Mouse (Mus musculus): ENCODE data around the gene Pds5b. TPM values are rescaled to one million over a fixed set of nuclear protein-coding genes. Genes with fewer than 3 reads are reported as not detected.

Gene Pds5b
- 12.8 and 13.7 TPM in 2 replicates for polyA plus RNA-seq (2015; fragmentation: Nextera tagmentation; extraction: Ambion mirVana)

GRCm38 (mm10) chr5:150673153-150673835, at the start of gene Pds5b:
Gene Pds5b, plus strand, starts transcription at chr5:150673739.

GRCm38 (mm10) chr5:150666133-150666739, 7.3 kb upstream of the Pds5b start, which contains the start of gene N4bp2l2:
Gene N4bp2l2, minus strand, starts transcription at chr5:150666183.

Other genes with a start within 250 kb of the Pds5b start
- gene Zar1l, start 155.6 kb upstream of the Pds5b start, polyA plus RNA-seq (2015; fragmentation: Nextera tagmentation; extraction: Ambion mirVana), result not detected in 2 replicates
- gene Brca2, start 151.1 kb upstream of the Pds5b start, polyA plus RNA-seq (2015; fragmentation: Nextera tagmentation; extraction: Ambion mirVana), result 6.8 and 10.7 TPM in 2 replicates
- 20.9 and 46.0 TPM in 2 replicates for gene N4bp2l1, start 76.6 kb upstream of the Pds5b start, polyA plus RNA-seq (2015; fragmentation: Nextera tagmentation; extraction: Ambion mirVana)
- gene N4bp2l2, start 7.6 kb upstream of the Pds5b start, polyA plus RNA-seq (2015; fragmentation: Nextera tagmentation; extraction: Ambion mirVana), result 49.7 and 83.2 TPM in 2 replicates

Data from adrenal gland, postnatal 0 days (tissue).